Mouse (Mus musculus) CH12.LX (cell line): Measurements from ENCODE around the gene Rabl3. TPM values are rescaled to one million over a fixed set of nuclear protein-coding genes. Genes with fewer than 3 reads are reported as not detected.

Experiments used
- DNase-seq: peaks from one replicate; pipeline ENCODE4 v3.0.0-alpha.2; 2013; ENCODE audit errors: extremely low read depth
- H3K27ac ChIP-seq: 2 replicates; pipeline ENCODE4 v1.5.1; 2012; ENCODE audit warnings: low read depth, mild to moderate bottlenecking, control low read depth, moderate library complexity; ENCODE audit not compliant: insufficient read depth
- H3K27me3 ChIP-seq: replicated peaks from 2 replicates; pipeline ENCODE3; 2012; ENCODE audit warnings: inconsistent platforms
- H3K36me3 ChIP-seq, 2 experiments: replicated peaks in 1 of 2; 2 replicates each; pipeline versions ENCODE3 to v1.6.1; 2012; ENCODE audit warnings: inconsistent platforms in 1 of 2, low read length in 1 of 2, mild to moderate bottlenecking in 1 of 2, mixed read lengths in 1 of 2, moderate library complexity in 1 of 2; ENCODE audit not compliant: control insufficient read depth in 1 of 2, insufficient read depth in 1 of 2
- H3K4me1 ChIP-seq, 2 experiments: 2 replicates each; pipeline ENCODE4 v1.6.1; 2012; ENCODE audit warnings: inconsistent platforms in 1 of 2, moderate library complexity in 1 of 2; ENCODE audit not compliant: insufficient read depth in 2 of 2, control insufficient read depth in 1 of 2
- H3K4me2 ChIP-seq: 2 replicates; pipeline ENCODE4 v1.6.1; 2012; ENCODE audit warnings: low read depth, mild to moderate bottlenecking, control low read depth; ENCODE audit not compliant: poor library complexity, insufficient read depth, severe bottlenecking
- H3K4me3 ChIP-seq, 3 experiments: fragments of 150-350 bp in 1 of 3; sonication (generic) in 1 of 3; replicated peaks in 1 of 3; 2 replicates each; pipeline versions ENCODE3 to v1.5.1; 2011 to 2012; ENCODE audit warnings: low read depth in 2 of 3, low read length in 2 of 3, mild to moderate bottlenecking in 2 of 3, moderate library complexity in 2 of 3, control low read depth in 1 of 3, improper control_type of control experiment in 1 of 3, inconsistent platforms in 1 of 3, mixed read lengths in 1 of 3; ENCODE audit not compliant: poor library complexity in 1 of 3
- H3K79me2 ChIP-seq: replicated peaks from 2 replicates; pipeline ENCODE4 v1.6.1; 2012; ENCODE audit warnings: mild to moderate bottlenecking, moderate library complexity; ENCODE audit not compliant: control insufficient read depth, poor library complexity, insufficient read depth, severe bottlenecking; ENCODE audit errors: extremely low read depth
- H3K9ac ChIP-seq: 2 replicates; pipeline ENCODE4 v1.6.1; 2012; ENCODE audit warnings: low read depth, mild to moderate bottlenecking, control low read depth, moderate library complexity; ENCODE audit not compliant: insufficient read depth
- H3K9me3 ChIP-seq: replicated peaks from 2 replicates; pipeline ENCODE3; 2012; ENCODE audit warnings: low read length, inconsistent platforms, mixed read lengths
- BHLHE40 ChIP-seq: IDR thresholded peaks from 2 replicates; pipeline ENCODE4 v1.6.1; 2011; ENCODE audit warnings: mild to moderate bottlenecking, low read depth, low read length, improper control_type of control experiment
- CHD1 ChIP-seq: IDR thresholded peaks from 2 replicates; pipeline ENCODE4 v1.6.1; 2012; ENCODE audit warnings: low read depth, low read length, improper control_type of control experiment, inconsistent platforms
- CHD2 ChIP-seq: IDR thresholded peaks from 2 replicates; pipeline ENCODE4 v1.6.1; 2011; ENCODE audit warnings: low read length, improper control_type of control experiment
- CTCF ChIP-seq, 2 experiments: IDR thresholded peaks in 1 of 2; conservative IDR thresholded peaks in 1 of 2; 2 replicates each; pipeline ENCODE4 v1.5.1; 2011 to 2012; ENCODE audit warnings: low read depth in 2 of 2, low read length in 2 of 2, improper control_type of control experiment in 1 of 2, inconsistent platforms in 1 of 2, mild to moderate bottlenecking in 1 of 2, moderate library complexity in 1 of 2
- JUND ChIP-seq: conservative IDR thresholded peaks from 2 replicates; pipeline ENCODE4 v1.6.1; 2011; ENCODE audit warnings: low read depth, low read length, improper control_type of control experiment
- KAT2A ChIP-seq: IDR thresholded peaks from 2 replicates; pipeline ENCODE4 v1.6.1; 2012; ENCODE audit warnings: low read length, improper control_type of control experiment, inconsistent platforms; ENCODE audit not compliant: insufficient replicate concordance
- MAZ ChIP-seq: IDR thresholded peaks from 2 replicates; pipeline ENCODE4 v1.6.1; 2012; ENCODE audit warnings: low read depth, mild to moderate bottlenecking, inconsistent platforms, low read length, improper control_type of control experiment, moderate library complexity
- NELFE ChIP-seq: IDR thresholded peaks from 2 replicates; pipeline ENCODE4 v1.6.1; 2011; ENCODE audit warnings: low read depth, low read length, improper control_type of control experiment
- PAX5 ChIP-seq: IDR thresholded peaks from 2 replicates; pipeline ENCODE4 v1.6.1; 2012; ENCODE audit warnings: low read length, inconsistent platforms, mixed read lengths
- POLR2AphosphoS2 ChIP-seq: IDR thresholded peaks from 2 replicates; pipeline ENCODE4 v1.6.1; 2011; ENCODE audit warnings: low read depth, low read length, improper control_type of control experiment
- RAD21 ChIP-seq: IDR thresholded peaks from 2 replicates; pipeline ENCODE4 v1.6.1; 2011; ENCODE audit warnings: low read depth, mild to moderate bottlenecking, low read length, improper control_type of control experiment, moderate library complexity
- SIN3A ChIP-seq: IDR thresholded peaks from 2 replicates; pipeline ENCODE4 v1.6.1; 2012; ENCODE audit warnings: low read length, improper control_type of control experiment, inconsistent platforms
- SMC3 ChIP-seq: IDR thresholded peaks from 2 replicates; pipeline ENCODE4 v1.6.1; 2011; ENCODE audit warnings: low read depth, low read length, improper control_type of control experiment
- TBP ChIP-seq: conservative IDR thresholded peaks from 2 replicates; pipeline ENCODE4 v1.6.1; 2011; ENCODE audit warnings: low read depth, low read length, improper control_type of control experiment
- USF1 ChIP-seq: IDR thresholded peaks from 2 replicates; pipeline ENCODE4 v1.6.1; 2014; ENCODE audit warnings: low read depth, mild to moderate bottlenecking, inconsistent platforms, low read length, improper control_type of control experiment
- ZC3H11A ChIP-seq: IDR thresholded peaks from 2 replicates; pipeline ENCODE4 v1.6.1; 2012; ENCODE audit warnings: low read depth, mild to moderate bottlenecking, inconsistent platforms, low read length, improper control_type of control experiment
- dilution Hi-C: fragments of 300-500 bp; cut with MboI; formaldehyde crosslinking; loops from 2 replicates; pipeline ENCODE4 v1.14.3; 2020; ENCODE audit warnings: low sequenced_read_pairs; ENCODE audit not compliant: extremely low pct_unique_long_range_greater_than_20kb, extremely low pct_ligation_motif_present
- in situ Hi-C: fragments of 300-500 bp; cut with MboI; formaldehyde crosslinking; loops from 3 replicates; pipeline ENCODE4 v1.14.3; 2019; ENCODE audit warnings: low sequenced_read_pairs, low pct_ligation_motif_present, low pct_unique_long_range_greater_than_20kb, mixed read lengths
- polyA plus RNA-seq: library from polyadenylated mRNA; unstranded; fragments of >175 nt; gene quantifications from 2 replicates; pipeline ENCODE4 v1.2.1, GENCODE M21; 2012; ENCODE audit warnings: low read depth; ENCODE audit not compliant: insufficient read length
- total RNA-seq, 2 experiments: library from RNA; depleted of rRNA; stranded (reverse); fragments of 300-350 nt in 1 of 2; fragments of >200 nt in 1 of 2; gene quantifications; 2 replicates each; pipeline ENCODE4 v1.2.3; 2012 to 2014

Gene Rabl3
- total and polyA plus RNA-seq, 3 experiments: 12.3 to 36.8 (median 19.8) TPM

- Histone ChIP-seq H3K9ac (no peak overlapping the region), H3K4me3 (no peak overlapping the region), H3K4me1 (peaks cover 0 to 8% of the 10 kb centered on the region in 2 experiments; a peak in 1 of 4 replicates), H3K4me2 (no peak overlapping the region), H3K36me3 (no peaks in the 10 kb centered on the region), H3K27me3 (no peaks in the 10 kb centered on the region), H3K9me3 (no peaks in the 10 kb centered on the region), H3K79me2 (no peaks in the 10 kb centered on the region), H3K27ac (no peak overlapping the region)
- in situ Hi-C loops (loop anchor here (10.0 kb wide), 1 partner anchor 54 kb away; no protein-coding TSS in a partner anchor), dilution Hi-C loops (no loop called here)
- DNase-seq: no peak
- TF ChIP-seq CHD2 (no peak), RAD21 (no peak), SMC3 (no peak), POLR2AphosphoS2 (no peak), TBP (no peak), SIN3A (no peak), ZC3H11A (no peak), PAX5 (no peak), CHD1 (no peak), MAZ (no peak)
Observed at GRCm38 (mm10) chr16:37498581-37498980, 41.1 kb upstream of the Rabl3 start.

DNA sequence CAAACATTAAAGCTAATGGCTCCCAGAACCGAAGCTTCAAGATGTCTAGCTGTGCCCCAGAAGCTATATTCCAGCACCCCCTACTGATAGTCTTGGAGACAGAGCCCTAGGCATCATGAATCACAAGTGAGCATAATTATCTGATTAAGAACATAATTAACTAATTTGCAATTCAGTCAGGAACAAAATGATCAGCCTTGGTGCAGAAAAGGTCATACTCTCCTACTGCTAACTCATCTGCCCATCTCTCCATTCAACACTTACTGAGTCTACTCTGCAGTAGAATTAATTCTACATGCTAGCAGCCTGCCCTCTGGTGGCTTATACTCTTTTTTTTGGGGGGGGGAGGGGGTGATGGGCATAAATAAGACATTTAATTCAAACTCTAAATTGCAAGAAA is 35.2 kb upstream of the Rabl3 start:
- no peaks in the 10 kb centered on the region for H3K9me3 ChIP-seq
- peaks cover 0 to 3% of the 10 kb centered on the region in 2 experiments; a peak in 1 of 4 replicates for H3K4me1 ChIP-seq
- H3K36me3 ChIP-seq: peaks cover 0 to 28% of the 10 kb centered on the region in 2 experiments
- TF ChIP-seq USF1 (no peak), CTCF (conservative IDR thresholded peaks at IDR 0.05 in 1 of 2, IDR thresholded peaks at IDR 0.05 in 1 of 2; ENCODE audit: low read depth in 2 of 2, low read length in 2 of 2) (peak in 1 of 2 experiments; percentile 64; a peak in 2 of 4 replicates), BHLHE40 (no peak), NELFE (peak; percentile 17; the same call in 1 of the 2 replicates), SMC3 (peak; percentile 60), KAT2A (no peak), CHD1 (no peak), MAZ (peak; percentile 14; the same call in 1 of the 2 replicates), PAX5 (no peak), JUND (no peak), RAD21 (peak; percentile 55)
- dilution Hi-C loops (no loop called here), in situ Hi-C loops (no loop called here)
- H3K9ac ChIP-seq: no peak overlapping the region
- no peak overlapping the region for H3K27ac ChIP-seq
- no peak for DNase-seq
- no peaks in the 10 kb centered on the region for H3K79me2 ChIP-seq
- no peak overlapping the region for H3K4me2 ChIP-seq
- no peak overlapping the region for H3K4me3 ChIP-seq
- no peaks in the 10 kb centered on the region for H3K27me3 ChIP-seq
